Mouse (Mus musculus) embryonic fibroblast, embryonic 13.5 days (primary cell): ENCODE data around the gene 9230113P08Rik. TPM values are rescaled to one million over a fixed set of nuclear protein-coding genes. Genes with fewer than 3 reads are reported as not detected.
"Not testable (repeated sequence)": the region's sequence is repeated elsewhere in the genome, so short reads cannot be mapped to it uniquely, and the experiment has no call there.

ENCODE experiments used
- H3K27ac ChIP-seq: 2 replicates; pipeline ENCODE4 v1.5.1; 2012; ENCODE audit warnings: low read length, control low read depth, inconsistent platforms; ENCODE audit not compliant: insufficient read depth
- H3K4me1 ChIP-seq: 2 replicates; pipeline ENCODE4 v1.6.1; 2011; ENCODE audit warnings: low read length; ENCODE audit not compliant: control insufficient read depth, insufficient read depth
- H3K4me3 ChIP-seq: 2 replicates; pipeline ENCODE4 v1.5.1; 2011; ENCODE audit warnings: mild to moderate bottlenecking, control low read depth, low read length; ENCODE audit not compliant: insufficient read depth
- CTCF ChIP-seq: IDR thresholded peaks from 2 replicates; pipeline ENCODE4 v1.5.1; 2011; ENCODE audit warnings: mild to moderate bottlenecking, control low read depth, low read length, moderate library complexity, borderline replicate concordance; ENCODE audit not compliant: insufficient read depth
- POLR2A ChIP-seq: IDR thresholded peaks from 2 replicates; pipeline ENCODE4 v1.6.1; 2011; ENCODE audit warnings: low read depth, mild to moderate bottlenecking, control low read depth, low read length, moderate library complexity
- polyA plus RNA-seq: library from polyadenylated mRNA; stranded (reverse); fragments of >200 nt; gene quantifications from 2 replicates; pipeline ENCODE4 v1.2.4, GENCODE M21; 2011; ENCODE audit warnings: low read depth; ENCODE audit not compliant: missing spikeins, insufficient read length

9230113P08Rik gene
- polyA plus RNA-seq, result not detected in 2 replicates

DNA sequence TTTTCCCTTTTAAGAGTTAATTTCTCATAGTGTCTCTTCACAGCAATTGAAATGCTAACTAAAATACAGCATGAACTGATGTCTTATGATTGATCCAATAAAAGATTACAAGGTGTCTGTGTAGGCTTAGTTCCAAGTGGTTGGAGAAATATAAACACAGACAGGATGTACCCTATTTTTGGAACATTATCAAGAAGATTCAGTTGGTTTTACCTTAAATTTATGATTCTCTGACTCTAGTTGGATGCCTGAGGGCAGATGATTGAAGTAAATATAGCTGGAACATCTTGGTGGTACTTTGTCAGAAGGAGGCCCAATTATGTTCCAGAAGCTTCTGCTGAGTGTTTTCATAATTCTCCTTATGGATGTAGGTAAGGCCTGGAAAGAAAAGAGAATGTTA lies at the start of gene 9230113P08Rik:
9230113P08Rik (plus strand) TSS at position 301 of the 400 bp plus-strand sequence.
- H3K27ac ChIP-seq, H3K4me3 ChIP-seq, H3K4me1 ChIP-seq: not testable (repeated sequence)

DNA sequence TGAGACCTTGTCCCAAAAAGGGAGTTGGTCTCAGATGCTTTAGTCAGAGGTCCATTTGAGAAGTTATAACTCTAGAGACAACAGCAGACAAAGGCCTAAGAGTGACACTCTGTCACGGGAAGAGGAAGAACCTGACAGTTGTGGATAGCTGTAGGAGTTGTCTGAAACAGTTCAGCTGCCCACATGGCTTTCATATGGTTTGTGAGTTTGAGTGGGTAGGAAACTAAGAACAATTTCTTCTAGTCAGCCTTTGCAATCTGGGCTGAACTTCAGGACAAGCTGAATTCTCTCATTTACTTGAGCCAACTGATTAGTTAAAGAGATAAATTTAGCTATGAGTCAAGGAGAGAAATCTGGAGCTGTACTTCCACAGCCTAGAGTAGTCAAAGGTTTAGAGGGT lies 15.1 kb upstream of the 9230113P08Rik start:
- H3K4me1 ChIP-seq, H3K4me3 ChIP-seq, H3K27ac ChIP-seq: not testable (repeated sequence)

GRCm38 (mm10) chr9:35904494-35904893 lies 3.7 kb upstream of the 9230113P08Rik start:
- H3K4me3 ChIP-seq, result no peak overlapping the region
- no peak for TF ChIP-seq POLR2A
- TF ChIP-seq CTCF, result no peak
- H3K27ac ChIP-seq, result no peak overlapping the region

DNA sequence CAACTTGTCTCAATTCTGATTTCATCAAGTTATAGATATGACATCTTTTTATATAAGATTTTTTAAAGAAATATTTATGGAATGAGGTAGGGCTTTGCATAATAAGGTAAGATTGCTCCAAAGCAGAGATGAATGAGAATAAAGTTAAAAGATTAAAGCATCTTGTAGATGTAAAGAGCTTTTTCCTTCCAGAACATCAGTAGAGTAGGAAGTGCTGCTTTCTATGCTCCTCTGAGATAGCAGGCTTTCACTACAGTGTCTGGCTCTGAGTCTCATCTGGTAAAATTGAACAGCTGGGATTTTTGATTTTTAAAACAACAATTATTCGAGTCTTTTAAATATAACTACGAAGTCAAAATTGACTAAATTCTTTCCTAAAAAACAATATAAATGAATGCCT lies 22.6 kb downstream of the 9230113P08Rik start:
- H3K27ac ChIP-seq, result no peak overlapping the region
- no peaks in the 10 kb centered on the region for H3K4me1 ChIP-seq
- H3K4me3 ChIP-seq, result no peak overlapping the region
- no peak for TF ChIP-seq CTCF
- no peak for TF ChIP-seq POLR2A

More at GRCm38 (mm10) chr9:35904494-35904893, 3.7 kb upstream of the 9230113P08Rik start:
- H3K4me1 ChIP-seq, result no peaks in the 10 kb centered on the region

Other genes with a start within 250 kb of the 9230113P08Rik start
- not detected in 2 replicates for gene Pate1, start 221.0 kb upstream of the 9230113P08Rik start, polyA plus RNA-seq
- not detected in 2 replicates for gene Gm17677, start 167.4 kb upstream of the 9230113P08Rik start, polyA plus RNA-seq
- gene Gm17727, start 130.3 kb upstream of the 9230113P08Rik start, polyA plus RNA-seq, result not detected in 2 replicates
- not detected in 2 replicates for gene Gm27235, start 118.3 kb upstream of the 9230113P08Rik start, polyA plus RNA-seq
- not detected in 2 replicates for gene D730048I06Rik, start 118.3 kb upstream of the 9230113P08Rik start, polyA plus RNA-seq
- gene 9230110F15Rik, start 64.3 kb upstream of the 9230113P08Rik start, polyA plus RNA-seq, result not detected in 2 replicates
- not detected in 2 replicates for gene Gm5916, start 220.4 kb downstream of the 9230113P08Rik start, polyA plus RNA-seq